Mouse (Mus musculus): ENCODE data around the gene Bbs9. TPM values are rescaled to one million over a fixed set of nuclear protein-coding genes. Genes with fewer than 3 reads are reported as not detected.

Gene Bbs9
- total RNA-seq, 1 experiment = 10.3 TPM

DNA sequence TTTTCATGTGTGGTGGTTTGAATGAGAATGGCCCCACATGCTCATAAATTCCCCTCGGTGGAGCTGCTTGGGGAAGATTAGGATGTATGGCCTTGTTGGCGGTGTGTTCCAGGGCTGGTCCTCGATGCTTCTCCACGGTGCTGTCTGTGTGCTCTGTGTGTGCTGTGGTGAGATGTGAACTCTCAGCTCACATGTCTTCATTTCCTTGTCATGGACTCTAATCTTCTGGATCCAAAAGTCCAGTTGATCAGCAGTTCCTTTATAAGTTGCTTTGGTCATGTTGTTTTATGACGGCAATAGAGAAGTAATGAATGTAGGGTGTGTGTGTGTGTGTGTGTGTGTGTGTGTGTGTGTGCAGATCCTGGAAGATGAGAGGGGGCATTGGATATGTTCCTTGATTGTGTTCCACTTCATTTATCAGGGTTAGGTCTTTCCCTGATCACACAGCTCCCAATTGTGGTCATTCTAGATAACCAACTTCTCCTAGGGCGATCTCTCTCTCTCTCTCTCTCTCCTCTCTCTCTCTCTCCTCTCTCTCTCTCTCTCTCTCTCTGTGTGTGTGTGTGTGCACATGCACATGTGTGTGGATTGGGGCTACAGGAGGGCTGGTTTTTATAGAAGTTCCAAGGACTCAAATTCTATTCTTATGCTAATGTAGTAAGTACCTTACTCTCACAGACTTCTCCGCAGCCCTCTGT is 201.8 kb downstream of the Bbs9 start:
- H3K4me1 ChIP-seq (ENCODE audit: control insufficient read depth in 2 of 2, insufficient read depth in 2 of 2, low read length in 2 of 2, poor library complexity in 1 of 2) = no peaks in the 10 kb centered on the region
- H3K9me3 ChIP-seq (ENCODE audit: control insufficient read depth, insufficient read depth, low read depth, low read length) = no peaks in the 10 kb centered on the region
- no peak for DNase-seq (ENCODE audit: low read depth, low spot score)
- H3K36me3 ChIP-seq (ENCODE audit: control insufficient read depth, insufficient read depth, low read length, poor library complexity, severe bottlenecking) = no peaks in the 10 kb centered on the region
- H3K27ac ChIP-seq (ENCODE audit: insufficient read depth, low read depth, low read length, poor library complexity, severe bottlenecking) = no peak overlapping the region
- H3K9ac ChIP-seq (ENCODE audit: insufficient read depth, low read depth, low read length, poor library complexity, severe bottlenecking) = no peak overlapping the region
- H3K4me3 ChIP-seq (ENCODE audit: insufficient read depth in 1 of 2, low read depth in 1 of 2, low read length in 2 of 2, poor library complexity in 1 of 2, severe bottlenecking in 1 of 2) = no peak overlapping the region
- TF ChIP-seq MAFK (IDR thresholded peaks at IDR 0.05; ENCODE audit: insufficient read depth, low read depth, low read length) (no peak), ZC3H11A (IDR thresholded peaks at IDR 0.05; ENCODE audit: borderline replicate concordance, low read depth, low read length) (no peak), CHD2 (IDR thresholded peaks at IDR 0.05; ENCODE audit: low read depth, low read length) (no peak), HCFC1 (IDR thresholded peaks at IDR 0.05; ENCODE audit: borderline replicate concordance, insufficient read depth, low read length) (no peak), ZNF384 (IDR thresholded peaks at IDR 0.05; ENCODE audit: low read depth, low read length) (no peak)
- in situ Hi-C loops (cut with MboI; ENCODE audit: low sequenced_read_pairs in 2 of 2, unreplicated experiment in 2 of 2) = no loop called here

DNA sequence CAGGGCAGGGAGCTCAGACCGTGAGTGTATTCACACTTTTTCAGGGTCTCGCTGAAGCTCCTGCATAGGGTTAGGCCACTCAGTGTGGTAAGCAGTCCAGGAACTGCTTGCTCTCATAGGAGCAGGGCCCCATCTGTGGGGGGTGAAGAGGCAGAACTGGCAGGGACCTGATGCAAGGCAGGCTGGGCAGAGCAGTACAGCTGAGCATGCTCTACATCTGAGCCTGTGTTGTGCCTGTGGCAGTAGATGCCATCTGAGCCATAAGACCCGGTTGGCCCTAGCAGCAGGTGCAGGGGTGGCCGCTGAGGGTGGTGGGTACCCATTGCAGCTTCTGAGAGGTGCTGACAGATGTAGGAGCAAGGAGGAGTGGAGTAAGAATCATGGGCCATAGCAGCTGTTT is 202.5 kb downstream of the Bbs9 start:
- Histone ChIP-seq H3K4me3 (ENCODE audit: insufficient read depth in 1 of 2, low read depth in 1 of 2, low read length in 2 of 2, poor library complexity in 1 of 2, severe bottlenecking in 1 of 2) (no peak overlapping the region), H3K9me3 (ENCODE audit: control insufficient read depth, insufficient read depth, low read depth, low read length) (no peaks in the 10 kb centered on the region), H3K9ac (ENCODE audit: insufficient read depth, low read depth, low read length, poor library complexity, severe bottlenecking) (no peak overlapping the region), H3K27ac (ENCODE audit: insufficient read depth, low read depth, low read length, poor library complexity, severe bottlenecking) (no peak overlapping the region), H3K36me3 (ENCODE audit: control insufficient read depth, insufficient read depth, low read length, poor library complexity, severe bottlenecking) (no peaks in the 10 kb centered on the region), H3K4me1 (ENCODE audit: control insufficient read depth in 2 of 2, insufficient read depth in 2 of 2, low read length in 2 of 2, poor library complexity in 1 of 2) (no peaks in the 10 kb centered on the region)
- no peak for DNase-seq (ENCODE audit: low read depth, low spot score)
- TF ChIP-seq ZNF384 (IDR thresholded peaks at IDR 0.05; ENCODE audit: low read depth, low read length) = no peak
- TF ChIP-seq CHD2 (IDR thresholded peaks at IDR 0.05; ENCODE audit: low read depth, low read length) = no peak
- TF ChIP-seq HCFC1 (IDR thresholded peaks at IDR 0.05; ENCODE audit: borderline replicate concordance, insufficient read depth, low read length) = no peak
- TF ChIP-seq ZC3H11A (IDR thresholded peaks at IDR 0.05; ENCODE audit: borderline replicate concordance, low read depth, low read length) = no peak
- no peak for TF ChIP-seq MAFK (IDR thresholded peaks at IDR 0.05; ENCODE audit: insufficient read depth, low read depth, low read length)
- in situ Hi-C loops (cut with MboI; ENCODE audit: low sequenced_read_pairs in 2 of 2, unreplicated experiment in 2 of 2) = no loop called here

- no peak overlapping the region for H3K4me3 ChIP-seq (ENCODE audit: insufficient read depth in 1 of 2, low read depth in 1 of 2, low read length in 2 of 2, poor library complexity in 1 of 2, severe bottlenecking in 1 of 2)
- no peaks in the 10 kb centered on the region for H3K9me3 ChIP-seq (ENCODE audit: control insufficient read depth, insufficient read depth, low read depth, low read length)
- TF ChIP-seq ZC3H11A (IDR thresholded peaks at IDR 0.05; ENCODE audit: borderline replicate concordance, low read depth, low read length) (no peak), ZNF384 (IDR thresholded peaks at IDR 0.05; ENCODE audit: low read depth, low read length) (no peak), MAFK (IDR thresholded peaks at IDR 0.05; ENCODE audit: insufficient read depth, low read depth, low read length) (no peak), CHD2 (IDR thresholded peaks at IDR 0.05; ENCODE audit: low read depth, low read length) (no peak), HCFC1 (IDR thresholded peaks at IDR 0.05; ENCODE audit: borderline replicate concordance, insufficient read depth, low read length) (no peak)
- H3K27ac ChIP-seq (ENCODE audit: insufficient read depth, low read depth, low read length, poor library complexity, severe bottlenecking) = no peak overlapping the region
- in situ Hi-C loops (cut with MboI; ENCODE audit: low sequenced_read_pairs in 2 of 2, unreplicated experiment in 2 of 2) = no loop called here
- H3K4me1 ChIP-seq (ENCODE audit: control insufficient read depth in 2 of 2, insufficient read depth in 2 of 2, low read length in 2 of 2, poor library complexity in 1 of 2) = no peaks in the 10 kb centered on the region
- no peak overlapping the region for H3K9ac ChIP-seq (ENCODE audit: insufficient read depth, low read depth, low read length, poor library complexity, severe bottlenecking)
- no peak for DNase-seq (ENCODE audit: low read depth, low spot score)
- H3K36me3 ChIP-seq (ENCODE audit: control insufficient read depth, insufficient read depth, low read length, poor library complexity, severe bottlenecking) = no peaks in the 10 kb centered on the region
These were observed 203.0 kb downstream of the Bbs9 start for GRCm38 (mm10) chr9:22678496-22678895.

DNA sequence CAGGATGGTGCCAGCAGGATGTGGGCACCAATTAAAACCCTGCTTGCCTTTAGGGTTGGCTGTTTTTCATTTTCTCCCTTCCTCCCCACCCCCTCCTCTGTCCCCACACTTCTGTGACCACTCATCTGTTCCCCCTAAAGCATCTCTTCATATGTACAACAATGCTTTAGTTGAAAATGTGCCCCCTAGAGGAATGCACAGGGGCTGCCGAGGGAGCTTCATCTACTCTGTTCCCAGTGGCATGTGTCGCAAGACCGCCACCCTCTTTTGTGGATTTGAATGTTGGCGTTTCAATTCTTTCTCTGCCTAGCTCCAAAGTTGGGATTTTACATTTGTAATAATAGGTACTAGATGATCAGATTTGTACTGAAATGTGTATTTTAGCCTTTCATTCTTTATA is 204.0 kb downstream of the Bbs9 start:
- TF ChIP-seq MAFK (IDR thresholded peaks at IDR 0.05; ENCODE audit: insufficient read depth, low read depth, low read length) (no peak), HCFC1 (IDR thresholded peaks at IDR 0.05; ENCODE audit: borderline replicate concordance, insufficient read depth, low read length) (no peak), ZC3H11A (IDR thresholded peaks at IDR 0.05; ENCODE audit: borderline replicate concordance, low read depth, low read length) (no peak), CHD2 (IDR thresholded peaks at IDR 0.05; ENCODE audit: low read depth, low read length) (no peak), ZNF384 (IDR thresholded peaks at IDR 0.05; ENCODE audit: low read depth, low read length) (no peak)
- no peak for DNase-seq (ENCODE audit: low read depth, low spot score)
- in situ Hi-C loops (cut with MboI; ENCODE audit: low sequenced_read_pairs in 2 of 2, unreplicated experiment in 2 of 2) = no loop called here
- Histone ChIP-seq H3K4me3 (ENCODE audit: insufficient read depth in 1 of 2, low read depth in 1 of 2, low read length in 2 of 2, poor library complexity in 1 of 2, severe bottlenecking in 1 of 2) (no peak overlapping the region), H3K36me3 (ENCODE audit: control insufficient read depth, insufficient read depth, low read length, poor library complexity, severe bottlenecking) (no peaks in the 10 kb centered on the region), H3K9me3 (ENCODE audit: control insufficient read depth, insufficient read depth, low read depth, low read length) (no peaks in the 10 kb centered on the region), H3K9ac (ENCODE audit: insufficient read depth, low read depth, low read length, poor library complexity, severe bottlenecking) (no peak overlapping the region), H3K4me1 (ENCODE audit: control insufficient read depth in 2 of 2, insufficient read depth in 2 of 2, low read length in 2 of 2, poor library complexity in 1 of 2) (no peaks in the 10 kb centered on the region), H3K27ac (ENCODE audit: insufficient read depth, low read depth, low read length, poor library complexity, severe bottlenecking) (no peak overlapping the region)

Measured in ES-E14 (cell line).